Mouse (Mus musculus) heart, embryonic 13.5 days (tissue): ENCODE data around the gene Prkag2. TPM values are rescaled to one million over a fixed set of nuclear protein-coding genes. Genes with fewer than 3 reads are reported as not detected.

Experiments used
- ATAC-seq: fragments of 200-750 bp; cut with Nextera tagmentation; 2 replicates; pipeline ENCODE4 v1.8.0; 2017; ENCODE audit warnings: moderate TSS enrichment; ENCODE audit not compliant: insufficient number of reproducible peaks, low FRiP score, low TSS enrichment; ENCODE audit errors: extremely low read depth
- H3K27ac ChIP-seq: fragments of 300-500 bp; sonication (generic); replicated peaks from 2 replicates; pipeline ENCODE4 v1.5.1; 2015; ENCODE audit warnings: moderate library complexity, mild to moderate bottlenecking, inconsistent platforms
- H3K27me3 ChIP-seq: fragments of 300-500 bp; sonication (generic); replicated peaks from 2 replicates; pipeline ENCODE4 v1.6.1; 2015; ENCODE audit warnings: mild to moderate bottlenecking, inconsistent platforms
- H3K36me3 ChIP-seq: fragments of 300-500 bp; sonication (generic); 2 replicates; pipeline ENCODE4 v1.6.1; 2015; ENCODE audit warnings: mild to moderate bottlenecking, inconsistent platforms
- H3K4me1 ChIP-seq: fragments of 300-500 bp; sonication (generic); 2 replicates; pipeline ENCODE4 v1.6.1; 2015; ENCODE audit warnings: inconsistent platforms
- H3K4me2 ChIP-seq: fragments of 300-500 bp; sonication (generic); 2 replicates; pipeline ENCODE4 v1.6.1; 2015; ENCODE audit warnings: inconsistent platforms, mild to moderate bottlenecking, moderate library complexity
- H3K4me3 ChIP-seq: fragments of 300-500 bp; sonication (generic); 2 replicates; pipeline ENCODE4 v1.5.1; 2015; ENCODE audit warnings: moderate library complexity, mild to moderate bottlenecking, inconsistent platforms
- H3K9ac ChIP-seq: fragments of 300-500 bp; sonication (generic); 2 replicates; pipeline ENCODE4 v1.6.1; 2015; ENCODE audit warnings: inconsistent platforms, mild to moderate bottlenecking, moderate library complexity
- H3K9me3 ChIP-seq: fragments of 300-500 bp; sonication (generic); 2 replicates; pipeline ENCODE4 v1.6.1; 2016; ENCODE audit warnings: inconsistent platforms
- WGBS: fragments of 180-500 bp; shearing (Covaris S2); methylation state at CpG from one replicate; pipeline ENCODE4 v1.1.7; 2015; ENCODE audit warnings: mixed read lengths; 5-methylcytosine and 5-hydroxymethylcytosine counted together
- polyA plus RNA-seq: library from polyadenylated mRNA; unstranded; fragments of >200 nt; fragmentation: Nextera tagmentation; extraction: Ambion mirVana; gene quantifications from 2 replicates; pipeline ENCODE4 v1.2.1, GENCODE M21; 2015

Gene Prkag2
- polyA plus RNA-seq, 1 experiment from 2014 or later, result 83.7 TPM

DNA sequence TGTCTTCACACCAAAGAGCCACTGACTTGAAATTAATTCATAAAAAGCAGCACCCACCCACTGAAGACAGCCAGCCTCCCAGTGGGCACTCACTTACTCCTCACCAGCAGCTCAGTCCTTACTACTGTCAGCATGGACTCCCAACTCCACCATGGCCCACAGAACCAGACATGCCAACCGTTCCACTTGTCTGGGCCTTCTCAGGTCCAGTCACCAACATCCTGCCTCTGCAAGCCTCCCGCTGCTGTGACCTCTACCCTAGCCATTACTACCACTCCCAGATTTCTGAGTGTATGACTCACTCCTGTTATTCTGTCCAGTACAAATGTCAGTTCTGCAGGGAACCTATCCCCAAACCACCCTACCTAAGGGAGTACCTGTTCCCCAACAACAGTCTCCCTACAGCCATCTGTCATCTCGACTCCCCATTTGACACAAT is 279.0 kb downstream of the Prkag2 start:
- Histone ChIP-seq H3K36me3 (peaks cover 18% of the 10 kb centered on the region), H3K4me2 (no peak overlapping the region), H3K4me1 (peaks cover 54% of the 10 kb centered on the region), H3K9me3 (no peaks in the 10 kb centered on the region), H3K27ac (peak overlapping the region; percentile 8), H3K9ac (0 out of 2 replicates have a peak overlapping the region, but pooled peaks have one; percentile 3), H3K4me3 (no peak overlapping the region), H3K27me3 (no peaks in the 10 kb centered on the region)
- ATAC-seq, result no peak
- WGBS, result 31% methylated on average over 3 of the region's 3 CpGs

DNA sequence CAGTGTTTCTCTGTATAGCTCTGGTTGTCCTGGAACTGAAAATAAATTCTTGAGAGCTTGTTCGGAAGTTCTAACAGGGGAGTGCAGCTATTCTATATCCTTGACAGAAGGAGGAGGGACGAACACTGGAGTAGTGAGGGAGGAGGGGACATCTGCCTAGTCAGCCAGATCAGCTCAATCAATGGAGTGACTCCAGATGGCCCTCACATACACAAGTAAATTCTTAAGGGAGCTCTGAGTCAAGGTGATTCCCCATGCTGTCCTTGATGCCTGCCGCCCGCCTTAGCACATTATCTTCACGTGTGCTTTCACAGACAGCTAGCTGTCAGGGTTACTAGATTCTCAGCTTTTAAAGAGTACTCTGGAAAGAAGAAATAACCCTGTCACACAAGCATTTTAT is 279.8 kb downstream of the Prkag2 start:
- Histone ChIP-seq H3K27me3 (no peaks in the 10 kb centered on the region), H3K4me1 (peaks cover 46% of the 10 kb centered on the region), H3K9ac (no peak overlapping the region), H3K36me3 (peaks cover 26% of the 10 kb centered on the region), H3K4me3 (no peak overlapping the region), H3K27ac (peak overlapping the region; percentile 8), H3K9me3 (no peaks in the 10 kb centered on the region), H3K4me2 (no peak overlapping the region)
- no peak for ATAC-seq
- 68% methylated on average over 5 of the region's 5 CpGs for WGBS

DNA sequence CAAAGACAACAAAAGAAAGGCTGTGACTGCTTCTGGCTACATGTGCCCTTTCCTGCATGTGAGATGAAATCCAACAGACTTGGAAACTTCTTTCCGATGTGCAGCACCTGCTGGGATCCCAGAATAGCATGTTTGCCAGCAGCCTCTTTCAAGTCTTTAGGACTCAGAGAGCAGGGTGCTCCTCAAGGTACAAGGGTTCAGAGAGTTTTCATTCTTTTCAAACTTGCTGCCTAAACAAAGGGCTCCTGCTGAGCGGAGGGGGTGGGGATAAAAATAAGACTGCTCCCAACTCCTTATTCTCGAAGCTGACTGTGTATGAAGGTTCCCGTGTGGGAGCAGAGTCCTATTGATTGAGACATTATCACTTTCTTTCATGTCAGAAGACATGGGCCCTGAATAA is 283.3 kb downstream of the Prkag2 start:
- Histone ChIP-seq H3K4me1 (peaks cover 28% of the 10 kb centered on the region), H3K36me3 (peaks cover 60% of the 10 kb centered on the region), H3K27ac (no peak overlapping the region), H3K9me3 (no peaks in the 10 kb centered on the region), H3K4me2 (no peak overlapping the region), H3K4me3 (no peak overlapping the region), H3K27me3 (no peaks in the 10 kb centered on the region), H3K9ac (no peak overlapping the region)
- no peak for ATAC-seq
- 75% methylated on average over 4 of the region's 4 CpGs for whole genome bisulfite sequencing

DNA sequence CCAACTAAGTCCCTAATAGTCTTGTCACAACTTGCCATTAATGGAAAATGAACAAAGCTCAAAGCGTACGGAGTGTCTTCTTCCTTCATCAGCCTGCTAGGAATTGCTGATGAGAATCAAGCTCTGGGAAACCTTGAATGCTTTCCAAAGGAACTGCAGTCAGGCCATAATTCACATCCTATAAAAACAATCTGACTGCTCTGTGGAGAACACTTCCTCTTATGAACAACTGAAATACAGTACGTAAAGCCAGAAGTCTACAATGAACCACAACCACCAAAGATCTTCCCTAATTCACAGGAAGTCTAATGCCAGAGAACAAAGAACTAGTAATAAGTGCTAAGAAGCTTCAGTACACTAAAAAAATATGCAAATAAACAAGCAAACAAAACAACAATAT is 286.5 kb downstream of the Prkag2 start:
- peaks cover 88% of the 10 kb centered on the region for H3K36me3 ChIP-seq
- 77% methylated on average over 3 of the region's 3 CpGs for WGBS
- no peaks in the 10 kb centered on the region for H3K27me3 ChIP-seq
- no peak for ATAC-seq
- no peaks in the 10 kb centered on the region for H3K9me3 ChIP-seq
- no peak overlapping the region for H3K4me3 ChIP-seq
- no peak overlapping the region for H3K4me2 ChIP-seq
- no peak overlapping the region for H3K27ac ChIP-seq
- no peak overlapping the region for H3K9ac ChIP-seq
- H3K4me1 ChIP-seq, result 0 out of 2 replicates have a peak, but pooled peaks cover 9% of the 10 kb centered on the region

DNA sequence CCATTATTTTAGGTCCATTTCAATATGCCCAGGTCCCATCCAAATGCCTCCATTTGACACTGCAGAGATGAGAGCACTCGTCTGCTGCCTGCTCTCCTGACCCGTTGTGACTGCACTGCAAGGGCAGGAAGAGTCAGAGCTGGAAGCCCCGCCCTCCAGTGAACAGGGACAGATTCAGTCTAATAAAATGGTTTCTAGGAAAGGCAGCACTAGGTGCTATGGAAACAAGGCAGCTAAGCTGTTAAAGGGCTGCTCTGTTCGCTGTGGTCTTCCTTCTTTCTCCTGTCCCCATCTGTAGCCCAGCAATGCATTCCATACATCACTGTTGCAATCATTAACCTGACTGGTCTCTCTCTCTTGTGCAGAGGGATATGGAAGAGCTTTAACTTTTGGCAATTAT is 287.4 kb downstream of the Prkag2 start:
- 0 out of 2 replicates have a peak, but pooled peaks cover 9% of the 10 kb centered on the region for H3K4me1 ChIP-seq
- H3K9ac ChIP-seq, result no peak overlapping the region
- no peak overlapping the region for H3K4me2 ChIP-seq
- peaks cover 92% of the 10 kb centered on the region for H3K36me3 ChIP-seq
- no peak for ATAC-seq
- 0 out of 2 replicates have a peak overlapping the region, but pooled peaks have one; percentile 21 for H3K27ac ChIP-seq
- H3K27me3 ChIP-seq, result no peaks in the 10 kb centered on the region
- WGBS, result 68% methylated on average over 4 of the region's 4 CpGs
- no peak overlapping the region for H3K4me3 ChIP-seq
- no peaks in the 10 kb centered on the region for H3K9me3 ChIP-seq

Other genes with a start within 250 kb of the Prkag2 start
- not detected in 2 replicates for gene Galntl5, start 80.8 kb upstream of the Prkag2 start, polyA plus RNA-seq
- 32.1 and 33.4 TPM in 2 replicates for gene Galnt11, start 121.3 kb upstream of the Prkag2 start, polyA plus RNA-seq
- not detected in 2 replicates for gene E130116L18Rik, start 122.5 kb upstream of the Prkag2 start, polyA plus RNA-seq